Mouse (Mus musculus) MEL (cell line): ENCODE results near the gene Hist1h3b. TPM values are rescaled to one million over a fixed set of nuclear protein-coding genes. Genes with fewer than 3 reads are reported as not detected.

Experiments used
- DNase-seq: peaks from one replicate; pipeline ENCODE4 v3.0.0; 2011; ENCODE audit warnings: low read depth, low spot score
- H3K27ac ChIP-seq: 2 replicates; pipeline ENCODE4 v1.5.1; 2012; ENCODE audit warnings: low read depth, mild to moderate bottlenecking, control low read depth, low read length, moderate library complexity; ENCODE audit not compliant: control insufficient read depth
- H3K27me3 ChIP-seq, 2 experiments: fragments of 150-350 bp in 1 of 2; sonication (generic) in 1 of 2; 2 replicates each; pipeline ENCODE4 v1.6.1; 2012; ENCODE audit warnings: low read length in 2 of 2, mild to moderate bottlenecking in 2 of 2, improper control_type of control experiment in 1 of 2, moderate library complexity in 1 of 2; ENCODE audit not compliant: insufficient read depth in 2 of 2, control insufficient read depth in 1 of 2
- H3K36me3 ChIP-seq, 2 experiments: 2 replicates each; pipeline ENCODE4 v1.6.1; 2012 to 2014; ENCODE audit warnings: low read length in 2 of 2, improper control_type of control experiment in 1 of 2, inconsistent platforms in 1 of 2, mild to moderate bottlenecking in 1 of 2; ENCODE audit not compliant: insufficient read depth in 2 of 2, control insufficient read depth in 1 of 2
- H3K4me1 ChIP-seq, 2 experiments: fragments of 150-350 bp in 1 of 2; sonication (generic) in 1 of 2; 2 replicates each; pipeline ENCODE4 v1.6.1; 2012; ENCODE audit warnings: low read length in 2 of 2, improper control_type of control experiment in 1 of 2, mild to moderate bottlenecking in 1 of 2; ENCODE audit not compliant: insufficient read depth in 2 of 2, control insufficient read depth in 1 of 2
- H3K4me3 ChIP-seq, 2 experiments: fragments of 150-350 bp in 1 of 2; sonication (generic) in 1 of 2; 2 replicates each; pipeline ENCODE4 v1.5.1; 2012; ENCODE audit warnings: low read depth in 2 of 2, low read length in 2 of 2, mild to moderate bottlenecking in 2 of 2, moderate library complexity in 2 of 2, control low read depth in 1 of 2, improper control_type of control experiment in 1 of 2; ENCODE audit not compliant: control insufficient read depth in 1 of 2, insufficient read depth in 1 of 2
- H3K79me2 ChIP-seq: 2 replicates; pipeline ENCODE4 v1.6.1; 2012; ENCODE audit warnings: mild to moderate bottlenecking, low read length, moderate library complexity; ENCODE audit not compliant: control insufficient read depth, poor library complexity, insufficient read depth
- H3K9ac ChIP-seq: 2 replicates; pipeline ENCODE4 v1.6.1; 2012; ENCODE audit warnings: low read depth, mild to moderate bottlenecking, control low read depth, low read length, moderate library complexity; ENCODE audit not compliant: control insufficient read depth, poor library complexity, severe bottlenecking
- H3K9me3 ChIP-seq: fragments of 150-350 bp; sonication (generic); replicated peaks from 2 replicates; pipeline ENCODE4 v1.6.1; 2012; ENCODE audit warnings: mild to moderate bottlenecking, low read length, improper control_type of control experiment, moderate library complexity; ENCODE audit not compliant: insufficient read depth
- CHD1 ChIP-seq: IDR thresholded peaks from 2 replicates; pipeline ENCODE4 v1.6.1; 2012; ENCODE audit warnings: low read depth, mild to moderate bottlenecking, inconsistent platforms, low read length, improper control_type of control experiment
- CHD2 ChIP-seq: IDR thresholded peaks from 2 replicates; pipeline ENCODE4 v1.6.1; 2011; ENCODE audit warnings: low read length, improper control_type of control experiment
- JUND ChIP-seq: IDR thresholded peaks from 2 replicates; pipeline ENCODE4 v1.6.1; 2011; ENCODE audit warnings: low read depth, mild to moderate bottlenecking, improper control_type of control experiment, low read length
- KAT2A ChIP-seq: conservative IDR thresholded peaks from 2 replicates; pipeline ENCODE4 v1.6.1; 2012; ENCODE audit warnings: low read depth, low read length, improper control_type of control experiment, inconsistent platforms
- MAX ChIP-seq: IDR thresholded peaks from 2 replicates; pipeline ENCODE4 v1.6.1; 2011; ENCODE audit warnings: low read length, improper control_type of control experiment
- MAZ ChIP-seq: IDR thresholded peaks from 2 replicates; pipeline ENCODE4 v1.6.1; 2012; ENCODE audit warnings: low read depth, mild to moderate bottlenecking, inconsistent platforms, low read length, improper control_type of control experiment
- MXI1 ChIP-seq: IDR thresholded peaks from 2 replicates; pipeline ENCODE4 v1.6.1; 2011; ENCODE audit warnings: mild to moderate bottlenecking, low read depth, low read length, improper control_type of control experiment
- NRF1 ChIP-seq: IDR thresholded peaks from 2 replicates; pipeline ENCODE4 v1.6.1; 2014; ENCODE audit warnings: low read depth, mild to moderate bottlenecking, inconsistent platforms, low read length, improper control_type of control experiment, moderate library complexity; ENCODE audit not compliant: poor library complexity, insufficient read depth, severe bottlenecking
- POLR2A ChIP-seq, 2 experiments: IDR thresholded peaks; 2 replicates each; pipeline ENCODE4 v1.6.1; 2011 to 2012; ENCODE audit warnings: low read length in 2 of 2, mild to moderate bottlenecking in 2 of 2, control low read depth in 1 of 2, improper control_type of control experiment in 1 of 2, low read depth in 1 of 2, moderate library complexity in 1 of 2; ENCODE audit not compliant: control insufficient read depth in 1 of 2, insufficient read depth in 1 of 2, poor library complexity in 1 of 2
- POLR2AphosphoS5 ChIP-seq: IDR thresholded peaks from 2 replicates; pipeline ENCODE4 v1.6.1; 2012; ENCODE audit warnings: low read depth, borderline replicate concordance, mild to moderate bottlenecking, inconsistent platforms, low read length, moderate library complexity, mixed read lengths
- RAD21 ChIP-seq: IDR thresholded peaks from 2 replicates; pipeline ENCODE4 v1.6.1; 2011; ENCODE audit warnings: mild to moderate bottlenecking, low read depth, low read length, improper control_type of control experiment
- RCOR1 ChIP-seq: IDR thresholded peaks from 2 replicates; pipeline ENCODE4 v1.6.1; 2012; ENCODE audit warnings: low read depth, mild to moderate bottlenecking, inconsistent platforms, low read length, improper control_type of control experiment
- SMC3 ChIP-seq: IDR thresholded peaks from 2 replicates; pipeline ENCODE4 v1.6.1; 2011; ENCODE audit warnings: low read depth, low read length, improper control_type of control experiment
- TAL1 ChIP-seq: IDR thresholded peaks from 2 replicates; pipeline ENCODE4 v1.6.1; 2012; ENCODE audit warnings: mild to moderate bottlenecking, inconsistent platforms, low read length, moderate library complexity, mixed read lengths
- TCF12 ChIP-seq: IDR thresholded peaks from 2 replicates; pipeline ENCODE4 v1.6.1; 2014; ENCODE audit warnings: low read depth, mild to moderate bottlenecking, inconsistent platforms, low read length, improper control_type of control experiment, moderate library complexity
- USF2 ChIP-seq, 2 experiments: IDR thresholded peaks; 2 replicates each; pipeline ENCODE4 v1.6.1; 2011 to 2012; ENCODE audit warnings: improper control_type of control experiment in 2 of 2, low read length in 2 of 2, borderline replicate concordance in 1 of 2, inconsistent platforms in 1 of 2, low read depth in 1 of 2, mild to moderate bottlenecking in 1 of 2; ENCODE audit not compliant: insufficient read depth in 1 of 2
- ZMIZ1 ChIP-seq: IDR thresholded peaks from 2 replicates; pipeline ENCODE4 v1.6.1; 2012; ENCODE audit warnings: low read depth, mild to moderate bottlenecking, inconsistent platforms, low read length, improper control_type of control experiment, moderate library complexity
- polyA plus RNA-seq, 2 experiments: library from polyadenylated mRNA; stranded (reverse) in 1 of 2; unstranded in 1 of 2; fragments of >175 nt in 1 of 2; fragments of >200 nt in 1 of 2; gene quantifications; 2 replicates each; pipeline versions ENCODE4 v1.2.1 to v1.2.4; 2012; ENCODE audit warnings: low replicate concordance in 2 of 2, low read depth in 1 of 2; ENCODE audit not compliant: insufficient read length in 2 of 2, insufficient read depth in 1 of 2, missing spikeins in 1 of 2
- total RNA-seq: library from RNA; depleted of rRNA; stranded (reverse); fragments of 300-350 nt; gene quantifications from 2 replicates; pipeline ENCODE4 v1.2.3, GENCODE M21; 2012

Hist1h3b gene
- total and polyA plus RNA-seq, 3 experiments: 6.6 to 1,725 TPM; not detected in 1

GRCm38 (mm10) chr13:23706771-23707170 lies 45.3 kb upstream of the Hist1h3b start:
- H3K36me3 ChIP-seq: peaks cover 0 to 11% of the 10 kb centered on the region in 2 experiments; a peak in 2 of 4 replicates
- H3K27me3 ChIP-seq: no peaks in the 10 kb centered on the region
- H3K9me3 ChIP-seq: no peaks in the 10 kb centered on the region
- DNase-seq: no peak
- no peak for TF ChIP-seq CHD1
- TF ChIP-seq CHD2: no peak
- no peak for TF ChIP-seq ZMIZ1
- no peak for TF ChIP-seq RCOR1
- TF ChIP-seq USF2 (IDR thresholded peaks at IDR 0.05; ENCODE audit: borderline replicate concordance in 1 of 2, insufficient read depth in 1 of 2, low read depth in 1 of 2, low read length in 2 of 2): no peak
- TF ChIP-seq MAX: no peak
- no peak for TF ChIP-seq POLR2AphosphoS5
- TF ChIP-seq NRF1: no peak
- no peak for TF ChIP-seq JUND
- H3K79me2 ChIP-seq: no peaks in the 10 kb centered on the region
- no peak overlapping the region for H3K27ac ChIP-seq
- no peak overlapping the region for H3K4me3 ChIP-seq
- H3K4me1 ChIP-seq: peaks cover 0 to 16% of the 10 kb centered on the region in 2 experiments; a peak in 2 of 4 replicates
- H3K9ac ChIP-seq: no peak overlapping the region

- no peak for TF ChIP-seq RAD21
- TF ChIP-seq SMC3: no peak
- TF ChIP-seq MAZ: no peak
- TF ChIP-seq MXI1: no peak
- no peak for TF ChIP-seq TCF12
- no peak for TF ChIP-seq POLR2A (IDR thresholded peaks at IDR 0.05; ENCODE audit: control insufficient read depth in 1 of 2, insufficient read depth in 1 of 2, low read depth in 1 of 2, low read length in 2 of 2, poor library complexity in 1 of 2)
- no peak for TF ChIP-seq TAL1
- no peak for TF ChIP-seq MAX
- TF ChIP-seq KAT2A: no peak
- Histone ChIP-seq H3K36me3 (peaks cover 0 to 14% of the 10 kb centered on the region in 2 experiments; a peak in 2 of 4 replicates), H3K9ac (no peak overlapping the region), H3K4me1 (peaks cover 0 to 15% of the 10 kb centered on the region in 2 experiments), H3K79me2 (no peaks in the 10 kb centered on the region), H3K4me3 (no peak overlapping the region), H3K27me3 (no peaks in the 10 kb centered on the region), H3K9me3 (no peaks in the 10 kb centered on the region), H3K27ac (no peak overlapping the region)
- DNase-seq: no peak
Measured at GRCm38 (mm10) chr13:23708041-23708440, 44.0 kb upstream of the Hist1h3b start.
